Mouse (Mus musculus) erythroblast, adult 5-6 weeks (primary cell): ENCODE data around the gene Dnal1. TPM values are rescaled to one million over a fixed set of nuclear protein-coding genes. Genes with fewer than 3 reads are reported as not detected.
"Not testable (repeated sequence)": the region's sequence is repeated elsewhere in the genome, so short reads cannot be mapped to it uniquely, and the experiment has no call there.

Experiments used
- ATAC-seq: replicated peaks from 2 replicates; pipeline ENCODE4 v1.8.0; 2016; ENCODE audit warnings: moderate number of reproducible peaks, mild to moderate bottlenecking, moderate TSS enrichment, inconsistent platforms; ENCODE audit not compliant: poor library complexity, low FRiP score, severe bottlenecking
- total RNA-seq, 2 experiments: library from RNA; stranded (forward) in 1 of 2; stranded (reverse) in 1 of 2; fragments of 150-400 nt in 1 of 2; fragments of 200-764, 138-1000 nt in 1 of 2; gene quantifications; 2 replicates each; pipeline versions ENCODE4 v1.2.3 to v1.2.4; 2015 to 2017; ENCODE audit warnings: low replicate concordance in 2 of 2

Dnal1 gene
- 0.63 TPM in 1 of 2 replicates, not detected in the other for total RNA-seq (2015; ENCODE audit: low replicate concordance)
- total RNA-seq (2017; ENCODE audit: low replicate concordance) = not detected in 2 replicates

DNA sequence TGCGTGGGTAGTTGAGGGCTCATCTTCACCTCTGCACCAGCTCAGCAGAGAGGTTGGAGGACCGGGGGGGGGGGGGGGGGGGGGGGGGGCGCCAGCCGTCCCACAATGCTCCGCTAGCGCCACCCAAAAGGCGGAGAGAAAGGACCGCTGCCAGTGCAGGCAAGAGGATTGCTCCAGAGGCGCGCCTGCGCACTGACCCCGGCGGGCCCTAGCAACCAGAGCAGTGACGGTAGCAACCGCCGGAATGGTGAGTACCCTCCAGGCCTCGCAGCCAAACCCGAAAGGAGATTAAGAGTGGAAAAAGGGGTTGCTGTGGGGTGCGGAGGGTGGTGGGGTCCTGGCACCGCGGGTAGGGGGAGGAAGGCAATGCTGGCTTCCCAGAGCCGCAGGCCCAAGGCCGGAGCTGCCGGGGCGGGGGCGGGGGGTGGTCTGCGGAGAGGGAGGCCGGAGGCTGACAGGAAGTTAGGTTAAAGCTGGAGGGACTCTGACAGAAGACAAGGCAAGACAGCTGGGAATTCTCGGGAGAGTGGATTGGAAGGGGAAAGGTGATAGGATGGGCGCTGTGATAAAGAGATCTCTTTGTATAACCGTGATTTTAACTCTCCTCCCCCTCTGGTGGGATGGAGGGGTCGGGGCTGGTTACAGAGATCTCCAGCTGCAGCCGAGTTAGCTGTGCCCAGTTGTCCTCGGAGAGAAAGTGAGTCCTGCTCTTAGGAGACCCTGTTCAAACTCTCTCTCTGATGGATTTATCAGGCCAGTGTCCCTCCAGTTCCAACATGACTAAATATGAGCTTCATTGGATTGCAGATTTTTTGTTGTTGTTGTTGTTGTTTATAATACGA, at the start of gene Dnal1:
TSS of gene Dnal1 (plus strand) at position 214 of the 842 bp plus-strand sequence.
- peak; percentile 87 for ATAC-seq

DNA sequence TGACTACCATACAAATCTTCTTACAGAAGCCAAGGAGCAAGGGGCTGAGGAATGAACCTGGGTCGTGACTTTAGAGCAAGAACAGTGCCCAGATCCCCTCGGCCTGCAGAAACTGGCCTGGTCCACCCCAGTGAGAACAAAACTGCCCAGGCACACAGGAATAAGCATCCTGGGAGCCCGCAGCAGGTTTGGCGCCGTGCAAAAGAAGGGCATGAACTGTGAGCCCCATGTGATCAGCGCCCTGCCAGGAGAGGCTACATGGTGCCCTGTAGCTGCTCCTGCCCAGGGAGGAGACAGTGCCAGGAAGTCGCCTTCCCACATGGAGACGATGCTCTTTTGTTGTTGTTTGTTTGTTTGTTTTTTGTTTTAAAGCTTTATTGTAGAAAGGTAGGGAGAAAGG, 49.5 kb upstream of the Dnal1 start:
- no peak for ATAC-seq

DNA sequence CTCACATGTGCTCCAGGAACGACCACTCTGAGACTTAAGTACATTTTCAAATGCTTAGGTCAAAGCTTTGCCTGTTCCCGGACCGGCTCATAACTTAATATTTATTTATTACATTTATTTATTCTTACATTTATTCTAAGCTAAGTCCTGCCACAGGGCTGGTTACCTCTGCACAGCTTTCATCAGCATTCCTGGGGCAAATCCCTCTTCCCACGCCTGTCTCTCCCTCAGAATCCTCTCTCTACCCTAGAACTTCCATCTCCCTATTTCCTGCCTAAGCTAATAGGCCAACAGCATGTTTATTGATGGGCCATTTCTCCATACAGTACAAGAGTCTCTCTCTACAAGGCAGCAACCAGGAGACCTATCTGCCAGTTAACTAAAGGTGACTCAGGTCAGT, 46.4 kb upstream of the Dnal1 start:
- ATAC-seq = no peak

DNA sequence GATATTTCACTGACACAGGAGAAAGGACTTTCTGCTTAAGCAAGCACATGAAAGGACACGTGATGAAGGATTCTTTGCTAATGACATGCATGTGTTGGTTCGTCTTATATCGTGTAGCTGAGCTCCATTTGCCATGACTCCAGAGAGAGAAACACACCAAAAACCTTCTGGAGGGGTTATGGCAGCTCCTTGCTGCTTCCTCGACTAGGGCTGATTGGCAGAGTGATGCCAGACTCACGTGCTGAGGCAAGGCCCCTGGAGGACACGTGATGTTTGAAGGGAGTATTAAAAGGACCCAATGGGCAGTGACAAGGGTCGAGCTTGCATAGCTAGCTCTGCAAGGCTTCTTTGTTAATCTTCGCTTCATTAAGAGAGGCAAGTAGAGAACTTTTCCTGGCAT, 45.9 kb upstream of the Dnal1 start:
- ATAC-seq = no peak

DNA sequence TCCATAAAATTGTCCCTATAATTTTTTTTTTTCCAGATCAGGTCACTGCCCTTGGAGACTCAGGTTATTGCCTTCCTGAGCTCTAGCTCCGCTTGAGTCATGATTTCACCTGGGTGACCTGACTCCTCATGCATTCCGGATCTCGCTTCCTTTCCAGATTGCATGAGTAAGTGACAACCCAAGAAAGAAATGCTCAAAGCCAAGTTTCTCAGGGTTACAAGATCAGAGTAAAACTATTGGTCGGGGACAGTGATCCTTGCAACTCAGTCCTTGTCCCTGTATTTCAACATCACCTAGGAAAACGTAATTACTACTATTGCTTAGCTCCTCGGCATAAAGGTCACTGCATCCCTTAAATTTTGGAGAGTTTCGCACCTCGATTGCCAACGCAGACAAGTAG, 45.2 kb upstream of the Dnal1 start, which contains the start of gene Acot5:
TSS of gene Acot5 (plus strand) at position 340 of the 400 bp plus-strand sequence.
- no peak for ATAC-seq

DNA sequence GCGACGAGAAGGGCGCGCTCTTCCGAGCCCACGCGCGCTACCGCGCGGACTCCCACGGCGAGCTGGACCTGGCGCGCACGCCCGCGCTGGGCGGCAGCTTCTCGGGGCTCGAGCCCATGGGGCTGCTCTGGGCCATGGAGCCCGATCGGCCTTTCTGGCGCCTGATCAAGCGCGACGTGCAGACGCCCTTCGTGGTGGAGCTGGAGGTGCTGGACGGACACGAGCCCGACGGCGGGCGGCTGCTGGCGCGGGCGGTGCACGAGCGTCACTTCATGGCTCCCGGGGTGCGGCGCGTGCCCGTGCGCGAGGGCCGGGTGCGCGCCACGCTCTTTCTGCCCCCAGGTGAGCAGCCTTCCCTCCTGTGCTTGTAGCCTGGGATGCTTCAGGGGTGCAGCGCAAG, 44.6 kb upstream of the Dnal1 start:
- ATAC-seq = not testable (repeated sequence)

DNA sequence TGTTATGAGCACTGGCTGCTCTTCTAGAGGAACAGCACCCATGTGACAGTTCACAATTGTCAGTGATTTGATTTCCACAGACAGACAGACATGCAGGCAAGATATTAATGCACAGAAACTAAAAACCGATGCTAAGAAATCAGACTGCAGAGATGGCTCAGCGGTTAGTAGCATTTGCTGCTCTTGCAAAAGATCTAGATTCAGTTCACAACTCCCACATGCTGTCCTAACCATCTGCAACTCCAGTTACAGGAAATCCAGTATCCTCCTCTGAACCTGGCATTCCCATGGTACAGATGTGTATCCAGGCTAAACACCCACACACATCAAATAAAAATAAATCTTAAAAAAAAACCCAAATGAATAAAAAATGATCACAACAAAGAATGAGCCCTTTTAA, 42.5 kb upstream of the Dnal1 start:
- ATAC-seq = no peak

DNA sequence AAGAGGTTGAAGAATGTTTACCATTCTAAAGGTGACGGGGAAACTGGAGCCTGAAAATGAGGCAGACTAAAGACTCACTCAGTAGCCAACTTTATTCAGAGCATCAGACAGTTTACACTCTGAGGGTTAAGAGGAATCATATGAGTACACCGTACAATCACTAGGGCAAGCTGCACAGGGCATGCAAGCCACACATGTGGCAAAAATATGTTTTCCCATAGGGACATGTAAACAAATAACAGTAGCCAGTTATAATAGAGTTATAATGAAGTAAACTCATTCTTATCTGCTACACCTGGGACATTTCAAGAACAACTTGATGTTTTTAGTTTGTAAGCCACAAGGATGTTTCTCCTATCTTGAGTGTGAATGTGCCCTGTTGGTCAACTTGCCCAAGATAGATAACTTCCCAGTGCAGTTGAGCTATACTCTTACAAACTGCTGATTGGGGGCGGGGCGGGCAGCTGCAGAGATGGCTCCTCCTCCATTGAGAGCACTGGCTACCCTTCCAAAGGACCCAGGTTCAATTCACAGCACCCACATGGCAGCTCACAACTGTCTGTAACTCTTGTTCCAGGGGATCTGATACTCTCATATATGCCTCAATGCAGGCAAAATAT, 36.7 kb upstream of the Dnal1 start:
- ATAC-seq = no peak

DNA sequence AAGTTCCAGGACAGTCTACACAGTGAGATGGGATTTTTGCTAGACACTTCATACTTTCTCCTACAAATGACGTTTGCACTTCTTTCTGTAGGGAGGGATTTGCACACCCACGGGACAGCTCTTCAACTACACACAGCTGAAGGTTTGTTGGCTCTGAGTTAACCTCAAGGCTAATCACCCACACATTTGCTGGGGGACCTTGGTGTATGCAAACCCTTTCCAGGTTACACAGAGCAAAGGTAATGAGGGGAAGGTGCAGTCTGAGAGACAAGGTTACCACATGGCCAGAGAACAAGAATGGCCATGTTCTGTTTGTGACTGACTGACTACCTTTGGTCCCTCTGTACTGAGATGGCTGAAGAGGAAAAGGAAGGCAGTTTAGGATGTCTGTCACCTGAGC, 30.3 kb upstream of the Dnal1 start:
- no peak for ATAC-seq

DNA sequence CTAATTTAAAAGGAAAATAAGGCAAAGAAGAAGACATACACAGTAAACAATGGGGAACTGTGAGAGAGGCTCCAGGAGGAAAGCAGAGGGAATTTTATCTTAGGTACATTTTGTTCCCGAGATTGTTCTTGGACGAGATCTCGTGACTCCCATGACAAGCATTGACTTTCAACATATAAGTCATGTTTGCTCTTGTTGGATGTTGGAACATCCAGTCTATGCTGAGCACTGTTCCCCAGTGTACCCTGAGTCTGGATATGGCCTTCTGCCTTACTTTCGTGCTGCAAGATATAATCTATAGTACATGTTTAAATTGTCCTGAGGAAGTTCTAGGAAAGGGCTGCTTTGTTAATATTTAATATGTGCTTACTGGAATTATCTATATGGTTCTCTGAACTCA, 29.6 kb upstream of the Dnal1 start:
- ATAC-seq = no peak

DNA sequence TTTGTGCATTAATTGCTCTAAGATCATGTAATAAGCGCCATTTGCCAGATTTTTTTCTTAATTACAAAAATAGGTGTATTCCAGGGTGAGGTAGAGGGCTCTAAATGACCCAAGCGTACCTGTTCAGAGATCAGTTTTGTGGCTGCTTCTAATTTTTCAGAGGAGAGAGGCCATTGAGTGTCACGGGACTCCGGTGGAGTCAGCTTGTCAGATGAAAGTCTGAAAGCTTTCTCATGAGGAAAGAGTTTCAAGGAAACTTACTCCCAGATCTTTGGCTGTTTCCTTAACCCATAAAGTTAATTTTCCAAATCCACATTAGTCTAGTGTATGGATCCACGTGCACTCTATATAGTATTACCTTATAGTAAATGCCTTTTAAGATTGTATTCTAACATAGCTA, 19.5 kb upstream of the Dnal1 start:
- ATAC-seq = not testable (repeated sequence)

DNA sequence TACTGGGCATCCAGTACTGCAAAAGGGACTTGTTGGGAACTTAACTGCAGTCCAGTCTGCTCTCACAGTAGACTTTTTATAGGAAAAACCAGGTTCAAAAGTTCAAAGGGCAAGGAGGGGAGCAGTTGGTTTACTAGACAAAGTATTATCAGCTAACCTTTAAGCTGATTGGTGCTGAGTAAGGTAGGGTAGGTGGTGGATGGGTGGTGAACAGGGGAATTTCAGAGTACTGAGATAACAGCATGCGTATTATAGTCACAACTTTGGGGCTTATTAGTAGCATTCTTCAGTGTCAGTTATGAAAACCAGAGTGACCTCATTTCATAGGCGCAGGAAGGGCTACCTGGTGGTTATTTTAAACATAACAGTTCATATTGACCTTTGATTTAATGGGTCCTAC, 14.6 kb upstream of the Dnal1 start:
- ATAC-seq = no peak

DNA sequence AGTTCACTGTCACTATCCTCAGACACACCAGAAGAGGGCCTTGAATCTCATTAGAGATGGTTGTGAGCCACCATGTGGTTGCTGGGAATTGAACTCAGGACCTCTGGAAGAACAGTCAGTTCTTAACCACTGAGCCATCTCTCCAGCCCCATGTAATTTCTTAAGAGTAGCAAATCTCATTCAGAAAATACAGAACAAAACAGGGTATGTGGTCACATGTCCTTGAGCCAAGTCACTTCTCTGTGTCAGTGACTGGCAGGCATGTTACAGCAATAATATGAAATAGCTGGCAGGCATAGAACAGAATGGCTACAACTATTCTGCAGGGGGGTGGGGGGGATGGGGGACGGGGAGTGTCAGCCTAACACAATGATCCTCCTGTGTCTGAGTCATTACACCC, 14.1 kb upstream of the Dnal1 start:
- ATAC-seq = no peak

DNA sequence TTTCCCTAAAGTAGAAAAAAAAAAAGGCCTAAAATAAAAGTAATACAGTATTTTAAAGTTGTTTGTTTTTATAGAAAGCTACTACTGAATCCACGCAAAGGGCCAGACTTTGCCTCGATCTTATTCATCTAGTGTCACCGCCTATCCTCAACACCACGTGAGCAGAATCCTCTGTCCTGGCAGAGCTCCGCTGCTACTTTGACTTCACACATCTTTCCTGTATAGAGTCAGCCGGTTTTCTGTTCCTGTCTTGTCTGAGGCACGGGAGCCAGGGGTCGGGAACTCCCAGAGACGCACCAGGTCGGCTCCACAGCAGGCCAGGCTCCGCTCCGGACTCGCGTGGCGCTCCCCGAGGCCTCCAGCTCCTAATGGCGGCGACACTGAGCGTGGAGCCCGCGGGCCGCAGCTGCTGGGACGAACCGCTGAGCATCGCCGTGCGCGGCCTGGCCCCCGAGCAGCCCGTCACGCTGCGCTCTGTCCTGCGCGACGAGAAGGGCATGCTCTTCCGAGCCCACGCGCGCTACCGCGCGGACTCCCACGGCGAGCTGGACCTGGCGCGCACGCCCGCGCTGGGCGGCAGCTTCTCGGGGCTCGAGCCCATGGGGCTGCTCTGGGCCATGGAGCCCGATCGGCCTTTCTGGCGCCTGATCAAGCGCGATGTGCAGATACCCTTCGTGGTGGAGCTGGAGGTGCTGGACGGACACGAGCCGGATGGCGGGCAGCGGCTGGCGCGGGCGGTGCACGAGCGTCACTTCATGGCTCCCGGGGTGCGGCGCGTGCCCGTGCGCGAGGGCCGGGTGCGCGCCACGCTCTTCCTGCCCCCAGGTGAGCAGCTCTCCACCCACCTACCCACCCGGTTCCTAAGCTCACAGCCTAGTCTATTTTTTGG, 13.3 kb upstream of the Dnal1 start, which contains the start of gene Acot6:
TSS of gene Acot6 (plus strand) at position 51 of the 889 bp plus-strand sequence.
- peak; percentile 74 for ATAC-seq

DNA sequence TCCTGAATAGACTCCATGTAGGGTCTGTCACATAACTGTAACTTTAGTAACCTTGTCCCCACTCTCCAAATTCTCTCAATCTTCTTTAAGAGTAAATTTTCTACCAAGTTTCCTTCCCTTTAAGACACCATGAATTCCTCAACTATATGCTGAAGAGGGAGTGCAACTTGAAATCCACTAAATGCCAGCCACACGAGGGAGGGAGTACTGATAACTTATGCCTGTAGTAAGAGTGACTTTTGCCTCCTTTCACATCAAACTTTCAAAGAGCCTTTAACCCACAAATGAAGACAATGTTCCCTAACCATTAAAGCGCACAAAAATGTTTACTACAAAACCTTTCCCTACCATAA, 12.7 kb upstream of the Dnal1 start:
- no peak for ATAC-seq

DNA sequence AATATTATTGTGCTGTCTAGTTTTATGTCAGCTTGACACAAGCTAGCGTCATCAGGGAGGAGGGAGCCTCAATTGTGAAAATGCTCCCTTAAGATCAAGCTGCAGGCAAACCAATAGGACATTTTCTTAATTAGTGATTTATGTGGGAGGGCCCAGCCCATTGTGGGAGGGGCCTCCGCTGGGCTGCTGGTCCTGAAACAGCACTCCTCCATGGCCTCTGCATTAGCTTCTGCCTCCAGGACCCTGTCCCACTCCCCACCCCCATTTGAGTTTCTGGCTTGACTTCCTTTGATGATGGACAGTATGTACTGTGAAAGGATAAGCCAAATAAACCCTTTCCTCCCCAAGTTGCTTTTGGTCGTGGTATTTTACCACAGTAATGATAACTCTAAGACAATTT, 7.2 kb upstream of the Dnal1 start:
- no peak for ATAC-seq

DNA sequence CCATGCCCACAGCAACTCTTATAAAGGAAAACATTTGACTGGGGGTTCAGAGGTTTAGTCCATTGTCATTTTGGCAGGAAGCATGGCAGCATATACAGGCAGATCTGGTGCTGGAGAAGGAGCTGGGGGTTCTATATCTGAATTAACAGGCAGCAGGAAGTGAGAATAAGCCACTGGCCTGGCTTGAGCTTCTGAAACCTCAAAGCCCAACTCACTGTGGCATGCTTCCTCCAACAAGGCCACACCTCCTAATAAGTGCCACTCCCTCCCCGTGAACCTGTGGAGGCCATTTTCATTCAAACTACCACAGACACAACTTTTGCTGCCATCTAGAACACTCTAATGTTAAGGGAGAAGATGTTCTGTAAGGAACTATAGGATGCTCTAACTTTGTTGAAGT, 6.5 kb upstream of the Dnal1 start:
- no peak for ATAC-seq

DNA sequence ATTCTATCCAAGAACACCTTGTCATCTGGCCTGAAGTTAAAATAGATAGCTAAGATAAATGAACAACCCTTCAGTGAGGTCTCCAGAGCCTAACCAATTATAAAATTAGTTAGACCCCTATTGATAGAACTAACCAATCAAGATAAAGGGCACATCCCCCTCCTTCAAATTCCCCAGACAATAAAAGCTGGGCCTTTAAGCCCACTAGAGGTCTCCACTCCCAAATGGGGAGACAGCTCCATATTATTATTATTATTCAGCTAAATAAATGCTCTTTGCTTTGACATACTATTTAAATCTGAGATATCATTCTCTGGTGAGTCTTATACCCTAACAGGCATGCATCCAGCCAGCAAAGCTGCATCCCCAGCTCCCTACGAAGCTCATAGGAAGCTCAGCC, 4.2 kb upstream of the Dnal1 start:
- ATAC-seq = no peak

DNA sequence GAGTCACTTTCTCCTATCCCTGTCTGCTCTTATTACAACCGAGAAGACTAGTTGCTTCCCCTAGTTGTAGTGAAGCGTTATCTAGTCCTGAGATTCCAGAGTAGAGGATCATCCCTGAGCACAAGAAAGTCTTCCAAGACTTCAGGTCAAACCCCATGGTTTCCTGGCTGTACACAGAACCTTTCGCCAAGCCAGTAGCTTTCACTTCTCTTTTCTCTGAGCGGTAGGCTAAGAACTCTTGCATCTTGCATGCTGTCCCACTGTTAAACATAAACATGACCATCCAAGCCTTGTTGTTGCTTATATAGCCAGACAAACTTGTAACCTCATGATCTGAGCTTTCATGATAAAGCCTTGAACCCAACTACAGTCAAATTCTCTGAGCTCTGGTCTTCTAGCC, 3.4 kb upstream of the Dnal1 start:
- ATAC-seq = no peak

DNA sequence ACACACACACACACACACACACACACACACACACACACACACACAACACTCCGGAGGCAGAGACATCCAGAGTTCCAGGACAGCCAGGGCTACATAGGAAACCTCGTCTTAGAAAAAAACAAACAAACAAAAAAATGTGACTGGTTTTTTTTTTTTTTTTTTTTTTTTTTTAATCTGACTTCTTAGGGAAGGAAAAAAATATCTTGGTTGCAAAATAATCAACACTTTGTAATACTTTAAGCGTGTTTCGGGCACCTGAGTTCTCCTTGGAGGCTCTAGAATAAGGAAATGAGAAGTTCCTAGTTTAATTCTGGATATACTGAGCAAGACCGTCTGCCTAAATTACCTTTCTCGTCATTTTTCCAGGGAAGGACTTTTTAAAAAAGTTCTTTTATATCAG, 490 bp upstream of the Dnal1 start:
- no peak for ATAC-seq
